Mouse (Mus musculus) 416B (cell line): ENCODE measurements around the gene Gm7879.
"Not testable (repeated sequence)": the region's sequence is repeated elsewhere in the genome, so short reads cannot be mapped to it uniquely, and the experiment has no call there.

ENCODE experiments used
- DNase-seq: peaks from one replicate; pipeline ENCODE4 v3.0.0; 2011; ENCODE audit warnings: low read depth

The Gm7879 gene

GRCm38 (mm10) chr5:43912844-43913243 lies at the start of gene Gm7879:
TSS of gene Gm7879 (plus strand) at chr5:43913144.
- DNase-seq: not testable (repeated sequence)

DNA sequence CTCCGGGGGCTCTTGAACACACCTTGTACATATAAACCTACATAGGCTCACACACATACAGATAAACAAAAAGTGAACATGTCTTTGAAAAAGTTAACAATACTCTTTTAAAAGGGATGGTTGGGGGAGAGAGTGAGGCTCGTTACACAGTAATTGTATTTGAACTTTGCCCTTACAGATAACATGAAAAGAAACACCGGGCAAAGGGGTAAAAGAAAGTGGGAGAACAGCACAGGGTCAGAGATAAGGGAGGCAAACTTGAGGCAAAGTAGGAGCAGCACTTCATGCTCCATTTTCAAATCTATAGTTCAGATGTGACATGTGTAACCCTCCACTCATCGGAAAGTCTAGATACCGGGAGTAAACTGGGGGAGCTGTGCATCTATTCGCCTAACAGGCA lies 49.3 kb upstream of the Gm7879 start:
- no peak for DNase-seq

DNA sequence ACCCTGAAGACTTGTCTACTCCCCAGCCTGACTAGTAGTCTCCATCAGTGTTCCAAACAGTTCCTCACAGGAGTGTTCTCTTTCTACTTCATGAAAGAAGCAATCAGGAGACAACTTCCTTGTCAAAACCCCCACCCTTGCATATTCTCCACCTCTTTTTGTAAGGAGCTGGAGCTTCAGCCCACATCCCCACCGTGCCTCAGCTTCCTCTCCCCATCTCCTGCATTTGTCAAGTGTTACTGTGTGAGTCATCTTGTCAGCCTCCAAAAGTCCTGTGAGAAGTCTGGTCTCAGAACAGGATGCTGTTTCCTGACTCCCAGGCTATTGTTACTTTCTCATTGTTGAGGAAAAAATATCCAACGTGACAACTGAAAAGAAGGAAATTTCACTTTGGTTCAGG lies 47.6 kb upstream of the Gm7879 start:
- peak; percentile 63 for DNase-seq

DNA sequence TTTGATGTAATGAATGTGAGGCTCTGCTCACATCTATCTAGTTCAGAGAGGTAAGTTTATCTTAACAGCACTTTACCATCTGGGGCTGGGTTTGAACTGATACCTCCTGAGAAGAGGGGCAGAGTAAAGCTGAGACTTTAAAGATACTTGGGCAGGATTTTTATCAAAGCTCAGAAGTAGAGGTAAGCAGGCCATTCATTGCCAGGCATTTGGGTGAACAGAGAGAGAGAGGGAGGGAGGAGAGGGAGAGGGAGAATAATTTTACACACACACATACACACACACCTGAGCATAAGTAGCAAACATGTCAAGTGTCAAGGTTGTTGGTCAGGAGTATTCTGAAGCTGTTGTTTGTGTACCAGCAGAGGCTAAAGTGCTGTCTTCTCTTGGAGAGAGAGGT lies 44.7 kb upstream of the Gm7879 start, which contains the start of gene Cd38:
Gene Cd38 (plus strand): TSS at position 301 of the 400 bp plus-strand sequence.
- no peak for DNase-seq

DNA sequence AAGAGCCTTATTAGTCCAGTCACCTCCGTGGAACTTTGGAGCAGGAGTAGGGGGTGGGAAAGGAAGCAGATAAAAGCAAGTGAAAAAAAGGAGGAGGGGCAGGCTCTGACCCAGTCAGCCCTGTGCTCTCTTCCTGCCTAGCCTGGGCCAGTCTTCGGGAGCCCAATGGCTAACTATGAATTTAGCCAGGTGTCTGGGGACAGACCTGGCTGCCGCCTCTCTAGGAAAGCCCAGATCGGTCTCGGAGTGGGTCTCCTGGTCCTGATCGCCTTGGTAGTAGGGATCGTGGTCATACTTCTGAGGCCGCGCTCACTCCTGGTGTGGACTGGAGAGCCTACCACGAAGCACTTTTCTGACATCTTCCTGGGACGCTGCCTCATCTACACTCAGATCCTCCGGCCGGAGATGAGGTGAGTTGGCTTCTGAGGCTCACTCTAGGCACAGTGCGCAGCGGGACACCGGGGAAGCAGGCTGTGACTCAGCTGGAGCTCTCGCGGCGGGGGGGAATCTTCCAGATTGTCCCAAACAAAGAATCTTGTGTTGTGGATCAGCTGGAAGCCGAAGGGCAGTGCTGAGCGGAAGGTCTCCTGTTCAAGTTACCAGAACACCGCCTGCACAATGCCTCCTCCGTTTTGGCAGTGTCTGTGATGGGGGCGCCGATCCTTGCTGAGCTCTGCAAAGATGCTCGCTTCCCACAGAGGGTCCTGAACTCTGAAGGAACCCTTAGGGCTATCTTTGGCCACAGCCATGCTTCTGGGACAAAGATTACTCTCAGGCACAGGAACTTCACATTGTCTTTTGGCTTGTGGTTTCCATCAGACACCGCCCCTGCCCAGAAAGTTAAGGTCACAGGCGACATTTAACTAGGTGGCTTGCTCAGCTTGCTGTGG lies 44.0 kb upstream of the Gm7879 start:
- DNase-seq: peak; percentile 68

GRCm38 (mm10) chr5:43871845-43872244 lies 41.1 kb upstream of the Gm7879 start:
- peak; percentile 54 for DNase-seq

DNA sequence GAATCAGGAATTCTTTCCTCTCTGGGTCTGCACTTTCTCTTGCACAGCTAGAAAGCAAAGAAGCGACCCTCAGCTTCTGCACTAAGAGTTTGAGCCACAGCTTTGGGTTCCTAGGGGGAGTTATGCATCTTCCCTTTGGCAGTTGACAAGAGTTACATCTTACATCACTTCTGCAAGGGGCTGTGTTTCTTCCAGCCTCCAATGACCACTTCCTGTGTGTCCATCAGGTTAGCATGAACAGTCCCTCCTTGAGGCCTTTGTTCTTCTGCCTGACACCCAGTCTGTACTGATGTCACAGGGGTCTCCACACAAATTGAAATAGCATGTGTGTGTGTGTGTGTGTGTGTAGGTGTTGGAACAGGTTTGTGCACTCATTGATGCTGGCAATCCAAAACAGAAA lies 40.3 kb upstream of the Gm7879 start:
- no peak for DNase-seq

GRCm38 (mm10) chr5:43882034-43882433 lies 30.9 kb upstream of the Gm7879 start:
- peak; percentile 64 for DNase-seq

GRCm38 (mm10) chr5:43885060-43885820 lies 27.7 kb upstream of the Gm7879 start:
- no peak for DNase-seq

DNA sequence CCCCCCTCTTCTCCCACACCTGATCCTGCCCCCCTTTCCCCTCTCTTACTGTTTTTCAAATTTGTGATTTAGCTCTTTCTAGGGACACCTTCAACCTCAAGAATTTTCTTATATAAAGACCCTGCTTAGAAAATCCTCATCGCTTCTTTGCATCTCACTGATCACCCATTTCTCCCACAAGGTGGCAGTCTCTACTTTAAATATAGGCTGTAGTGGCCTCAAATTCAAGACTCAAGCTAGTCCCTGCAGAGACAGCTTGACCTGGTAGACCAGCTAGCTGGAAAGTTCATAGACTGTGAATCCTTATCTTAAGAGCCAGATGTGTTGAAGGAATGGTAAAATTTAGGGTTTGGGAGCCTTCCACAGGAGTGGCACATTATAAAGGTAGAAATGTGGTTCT lies 20.6 kb upstream of the Gm7879 start:
- peak; percentile 68 for DNase-seq

- peak; percentile 88 for DNase-seq
Measured at GRCm38 (mm10) chr5:43894113-43894512, 18.8 kb upstream of the Gm7879 start.

DNA sequence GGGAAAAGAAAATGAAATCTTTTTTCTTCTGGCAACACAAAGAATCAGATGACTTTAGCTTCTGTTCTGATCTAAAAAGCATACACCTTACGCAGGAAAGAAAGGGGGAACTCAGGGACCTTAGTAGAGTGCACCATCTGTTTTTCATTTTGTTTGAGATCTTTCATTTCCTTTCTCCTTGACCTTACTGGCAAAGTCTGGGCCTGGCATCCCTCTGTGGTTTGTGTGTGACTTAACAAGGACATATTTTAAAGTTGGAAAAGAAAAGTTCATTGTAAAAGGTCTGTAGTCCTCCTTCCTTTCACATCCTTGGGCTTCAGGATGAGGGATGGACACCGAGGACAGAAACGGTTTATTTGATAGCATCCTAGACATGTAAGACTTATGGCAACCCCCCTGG lies 17.0 kb upstream of the Gm7879 start:
- DNase-seq: no peak

GRCm38 (mm10) chr5:43904685-43905084 lies 8.3 kb upstream of the Gm7879 start:
- DNase-seq: no peak

GRCm38 (mm10) chr5:43909213-43909612 lies 3.7 kb upstream of the Gm7879 start:
- DNase-seq: no peak

DNA sequence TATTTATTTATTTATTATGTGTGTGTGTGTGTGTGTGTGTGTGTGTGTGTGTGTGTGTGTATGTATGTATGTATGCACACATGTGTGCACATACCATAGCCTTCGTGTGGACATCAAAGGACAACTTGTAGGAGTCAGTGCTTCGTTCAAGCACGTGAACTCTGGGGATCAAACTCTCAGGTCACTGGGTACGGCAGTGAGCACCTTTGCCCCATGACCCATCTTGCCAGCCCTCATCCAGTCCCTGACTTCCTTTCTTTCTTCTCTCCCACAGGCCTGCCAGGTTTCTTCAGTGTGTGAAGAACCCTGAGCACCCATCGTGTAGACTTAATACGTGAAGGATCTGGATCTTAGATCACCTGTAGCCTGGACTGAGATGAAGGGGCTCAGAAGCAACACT lies 2.9 kb upstream of the Gm7879 start:
- DNase-seq: no peak

- peak; percentile 73 for DNase-seq
Measured at GRCm38 (mm10) chr5:43915261-43915886, 2.4 kb downstream of the Gm7879 start.

- DNase-seq: no peak
Measured at GRCm38 (mm10) chr5:43921877-43922276, 8.9 kb downstream of the Gm7879 start.

- DNase-seq: peak; percentile 51
Measured at GRCm38 (mm10) chr5:43923933-43924332, 11.0 kb downstream of the Gm7879 start.

GRCm38 (mm10) chr5:43927729-43928128 lies 14.8 kb downstream of the Gm7879 start:
- no peak for DNase-seq

DNA sequence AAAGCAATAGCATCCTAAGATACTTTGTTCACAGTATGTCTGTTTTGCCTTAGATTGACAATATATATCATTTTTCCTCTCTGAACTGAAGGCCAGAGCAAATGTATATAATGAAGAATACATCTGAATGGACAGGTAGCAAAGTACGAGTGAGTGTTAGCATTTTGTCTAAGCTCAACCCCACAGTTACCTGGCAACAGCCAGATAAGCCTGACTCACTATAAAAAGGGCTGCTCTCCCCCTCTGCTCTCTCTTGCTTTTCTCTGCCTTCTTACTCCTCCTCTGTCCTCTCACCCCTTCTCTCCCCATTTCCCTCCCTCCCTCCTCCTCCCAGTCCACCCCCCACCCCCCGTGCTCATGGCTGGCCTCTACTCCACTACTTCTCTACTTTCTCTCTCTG lies 20.3 kb downstream of the Gm7879 start:
- DNase-seq: no peak

DNA sequence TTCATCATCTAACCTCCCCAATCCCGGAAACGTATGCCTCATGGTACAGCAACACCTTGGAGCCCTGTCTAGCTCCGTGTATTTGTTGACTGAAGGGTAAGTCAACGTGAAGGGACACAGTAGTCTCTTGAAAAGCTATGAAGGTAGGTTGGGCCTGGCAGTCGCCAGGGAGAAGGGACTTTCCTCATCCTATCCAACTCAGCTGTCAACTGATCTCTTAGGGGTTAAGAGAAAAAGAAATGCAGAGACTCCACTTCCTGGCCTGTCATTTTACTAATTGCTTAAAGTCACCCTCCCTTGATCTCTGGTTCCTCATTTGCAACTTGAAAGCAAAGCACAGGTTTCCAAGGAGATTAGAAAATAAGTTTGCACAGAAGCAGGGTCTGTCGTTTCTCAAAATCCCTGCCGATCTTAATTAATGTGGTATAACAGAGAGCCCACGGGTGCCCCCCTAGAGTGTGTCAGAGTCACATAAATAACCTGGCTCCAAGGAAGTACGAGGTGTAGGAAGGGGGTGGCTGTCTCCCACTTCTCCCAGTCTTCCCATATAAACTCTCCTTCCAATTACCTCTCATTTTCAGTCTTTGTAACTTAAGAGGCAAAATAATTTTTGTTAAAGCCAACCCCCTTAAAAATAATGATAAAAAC lies 34.5 kb downstream of the Gm7879 start:
- DNase-seq: no peak

DNA sequence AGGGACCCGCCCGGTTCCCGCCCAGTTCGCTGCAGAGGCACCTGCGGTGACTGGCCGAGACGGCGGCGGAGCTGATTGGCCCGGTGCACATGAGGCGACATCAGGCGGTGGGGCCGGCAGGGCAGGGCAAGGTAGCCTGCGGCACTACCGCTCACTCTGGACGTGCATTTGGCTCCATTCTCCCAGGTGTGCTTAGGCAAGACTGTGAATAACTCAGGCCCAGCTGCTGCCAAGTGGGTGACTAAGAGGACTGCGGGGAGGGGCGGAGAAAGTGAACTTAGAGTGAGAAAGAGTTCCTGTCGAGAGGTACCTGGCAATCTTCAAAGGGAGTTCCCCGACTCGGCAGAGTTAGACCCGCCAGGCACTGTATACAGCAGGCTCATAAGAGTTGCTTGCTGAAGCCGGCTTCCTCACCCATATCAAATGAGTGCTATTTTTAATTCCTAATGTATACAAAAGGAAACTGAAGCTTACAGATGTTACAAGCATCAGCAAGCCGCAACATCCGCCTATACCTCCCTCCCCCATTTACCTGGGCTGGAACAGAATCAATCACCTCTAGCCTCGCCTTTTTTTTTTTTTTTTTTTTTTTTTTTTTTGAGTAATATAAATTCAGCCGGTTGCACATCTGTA lies 35.3 kb downstream of the Gm7879 start:
- DNase-seq: no peak
